Mouse (Mus musculus) bone marrow, adult 2 months (tissue): Measurements from ENCODE around the gene Btg1.

Source experiments
- CTCF ChIP-seq: fragments of 200-500 bp; IDR thresholded peaks from 2 replicates; pipeline ENCODE4 v1.5.1; 2011; ENCODE audit warnings: low read length, control low read depth; ENCODE audit not compliant: control insufficient read depth, insufficient read depth
- POLR2A ChIP-seq: fragments of 200-500 bp; IDR thresholded peaks from 2 replicates; pipeline ENCODE4 v1.6.1; 2011; ENCODE audit warnings: low read depth, mild to moderate bottlenecking, control low read depth, low read length, borderline replicate concordance; ENCODE audit not compliant: control insufficient read depth

- TF ChIP-seq CTCF (no peak), POLR2A (no peak)
Measured at GRCm38 (mm10) chr10:96574786-96575185, 42.0 kb upstream of the Btg1 start.
